Mouse (Mus musculus) limb, embryonic 15.5 days (tissue): Measurements from ENCODE around the gene Olfr1364. TPM values are rescaled to one million over a fixed set of nuclear protein-coding genes. Genes with fewer than 3 reads are reported as not detected.
A peak's percentile ranks its signal among the peaks of the same experiment; 100 is the strongest.

Source experiments
- ATAC-seq: fragments of 200-750 bp; cut with Nextera tagmentation; 2 replicates; pipeline ENCODE4 v1.8.0; 2017; ENCODE audit warnings: low read depth, moderate TSS enrichment; ENCODE audit not compliant: insufficient number of reproducible peaks, low FRiP score, low TSS enrichment
- H3K27ac ChIP-seq: fragments of 300-500 bp; sonication (generic); 2 replicates; pipeline ENCODE4 v1.5.1; 2015; ENCODE audit warnings: moderate library complexity, mild to moderate bottlenecking, inconsistent platforms
- H3K27me3 ChIP-seq: fragments of 300-500 bp; sonication (generic); 2 replicates; pipeline ENCODE4 v1.6.1; 2015; ENCODE audit warnings: inconsistent platforms
- H3K36me3 ChIP-seq: fragments of 300-500 bp; sonication (generic); 2 replicates; pipeline ENCODE4 v1.6.1; 2015; ENCODE audit warnings: inconsistent platforms
- H3K4me1 ChIP-seq: fragments of 300-500 bp; sonication (generic); 2 replicates; pipeline ENCODE4 v1.6.1; 2015; ENCODE audit warnings: inconsistent platforms
- H3K4me2 ChIP-seq: fragments of 300-500 bp; sonication (generic); 2 replicates; pipeline ENCODE4 v1.6.1; 2015; ENCODE audit warnings: mild to moderate bottlenecking, inconsistent platforms
- H3K4me3 ChIP-seq: fragments of 300-500 bp; sonication (generic); 2 replicates; pipeline ENCODE4 v1.5.1; 2015; ENCODE audit warnings: mild to moderate bottlenecking, inconsistent platforms
- H3K9ac ChIP-seq: fragments of 300-500 bp; sonication (generic); 2 replicates; pipeline ENCODE4 v1.6.1; 2015; ENCODE audit warnings: inconsistent platforms
- H3K9me3 ChIP-seq: fragments of 300-500 bp; sonication (generic); 2 replicates; pipeline ENCODE4 v1.6.1; 2016; ENCODE audit warnings: inconsistent platforms
- WGBS: fragments of 180-500 bp; shearing (Covaris S2); methylation state at CpG from one replicate; pipeline ENCODE4 v1.1.7; 2015; 5-methylcytosine and 5-hydroxymethylcytosine counted together
- polyA plus RNA-seq: library from polyadenylated mRNA; unstranded; fragments of >200 nt; fragmentation: Nextera tagmentation; extraction: Ambion mirVana; gene quantifications from 2 replicates; pipeline ENCODE4 v1.2.1, GENCODE M21; 2015

Gene Olfr1364
- polyA plus RNA-seq = not detected in 2 replicates

- Histone ChIP-seq H3K4me2 (no peak within 1 kb of the TSS), H3K9me3 (no peaks in the 10 kb centered on the region), H3K4me3 (no peak within 1 kb of the TSS), H3K27me3 (no peaks in the 10 kb centered on the region), H3K36me3 (no peaks in the 10 kb centered on the region), H3K9ac (no peak within 1 kb of the TSS), H3K27ac (no peak within 1 kb of the TSS), H3K4me1 (no peaks in the 10 kb centered on the region)
- no peak for ATAC-seq
- 83% methylated on average over 2 of the region's 2 CpGs for WGBS
Measured at GRCm38 (mm10) chr13:21581659-21582058, at the start of gene Olfr1364. Gene Olfr1364 (minus strand): TSS chr13:21581759.

GRCm38 (mm10) chr13:21613922-21614321 is 32.4 kb upstream of the Olfr1364 start, which contains the start of gene Olfr1362:
Gene Olfr1362 (minus strand): TSS chr13:21614022.
- no peak for ATAC-seq
- no peak within 1 kb of the TSS for H3K4me2 ChIP-seq
- H3K36me3 ChIP-seq = no peaks in the 10 kb centered on the region
- no peak within 1 kb of the TSS for H3K4me3 ChIP-seq
- no peaks in the 10 kb centered on the region for H3K27me3 ChIP-seq
- no peaks in the 10 kb centered on the region for H3K9me3 ChIP-seq
- no peaks in the 10 kb centered on the region for H3K4me1 ChIP-seq
- H3K9ac ChIP-seq = no peak within 1 kb of the TSS
- H3K27ac ChIP-seq = no peak within 1 kb of the TSS

GRCm38 (mm10) chr13:21591618-21592017 is 10.1 kb upstream of the Olfr1364 start:
- no peak for ATAC-seq
- no peaks in the 10 kb centered on the region for H3K27me3 ChIP-seq
- no peak overlapping the region for H3K4me2 ChIP-seq
- no peaks in the 10 kb centered on the region for H3K4me1 ChIP-seq
- H3K4me3 ChIP-seq = no peak overlapping the region
- 47% methylated on average over 2 of the region's 2 CpGs for WGBS
- H3K27ac ChIP-seq = no peak overlapping the region
- H3K36me3 ChIP-seq = no peaks in the 10 kb centered on the region
- H3K9me3 ChIP-seq = no peaks in the 10 kb centered on the region
- H3K9ac ChIP-seq = no peak overlapping the region

- 73% methylated on average over 1 of the region's 1 CpGs for WGBS
- no peak within 1 kb of the TSS for H3K4me3 ChIP-seq
- no peaks in the 10 kb centered on the region for H3K4me1 ChIP-seq
- no peaks in the 10 kb centered on the region for H3K9me3 ChIP-seq
- H3K4me2 ChIP-seq = no peak within 1 kb of the TSS
- H3K9ac ChIP-seq = no peak within 1 kb of the TSS
- H3K36me3 ChIP-seq = no peaks in the 10 kb centered on the region
- no peak within 1 kb of the TSS for H3K27ac ChIP-seq
- ATAC-seq = no peak
- H3K27me3 ChIP-seq = no peaks in the 10 kb centered on the region
Measured at GRCm38 (mm10) chr13:21559793-21560192, 21.8 kb downstream of the Olfr1364 start, which contains the start of gene Olfr1535. Gene Olfr1535 (minus strand): TSS chr13:21559893.

- no peak overlapping the region for H3K27ac ChIP-seq
- no peak overlapping the region for H3K4me2 ChIP-seq
- no peaks in the 10 kb centered on the region for H3K4me1 ChIP-seq
- H3K4me3 ChIP-seq = no peak overlapping the region
- no peaks in the 10 kb centered on the region for H3K27me3 ChIP-seq
- WGBS = 55% methylated on average over 3 of the region's 3 CpGs
- H3K36me3 ChIP-seq = no peaks in the 10 kb centered on the region
- no peak for ATAC-seq
- no peaks in the 10 kb centered on the region for H3K9me3 ChIP-seq
- no peak overlapping the region for H3K9ac ChIP-seq
Measured at GRCm38 (mm10) chr13:21550416-21551110, 31.0 kb downstream of the Olfr1364 start.

GRCm38 (mm10) chr13:21549487-21549886 is 32.1 kb downstream of the Olfr1364 start:
- H3K4me1 ChIP-seq = no peaks in the 10 kb centered on the region
- H3K9me3 ChIP-seq = no peaks in the 10 kb centered on the region
- H3K4me2 ChIP-seq = no peak overlapping the region
- H3K4me3 ChIP-seq = no peak overlapping the region
- no peaks in the 10 kb centered on the region for H3K27me3 ChIP-seq
- ATAC-seq = no peak
- no peak overlapping the region for H3K27ac ChIP-seq
- no peaks in the 10 kb centered on the region for H3K36me3 ChIP-seq
- H3K9ac ChIP-seq = no peak overlapping the region
- WGBS = 83% methylated on average over 3 of the region's 3 CpGs

- no peak for ATAC-seq
- 63% methylated on average over 1 of the region's 1 CpGs for WGBS
Measured at GRCm38 (mm10) chr13:21542708-21543107, 38.9 kb downstream of the Olfr1364 start, which contains the start of gene Olfr1366. Gene Olfr1366 (minus strand): TSS chr13:21542808.

GRCm38 (mm10) chr13:21530781-21531201 is 50.8 kb downstream of the Olfr1364 start, which contains the start of gene Zkscan8:
Gene Zkscan8 (minus strand): TSS chr13:21531120.
- peak within 1 kb of the TSS; percentile 63 for H3K4me2 ChIP-seq
- peak within 1 kb of the TSS; percentile 96 for H3K27ac ChIP-seq
- H3K4me3 ChIP-seq = peak within 1 kb of the TSS; percentile 88
- ATAC-seq = peak; percentile 93
- WGBS = under 1% methylated on average over 39 of the region's 39 CpGs
- no peaks in the 10 kb centered on the region for H3K27me3 ChIP-seq
- H3K9ac ChIP-seq = peak within 1 kb of the TSS; percentile 99
- no peaks in the 10 kb centered on the region for H3K9me3 ChIP-seq
- H3K4me1 ChIP-seq = no peaks in the 10 kb centered on the region
- peaks cover 9% of the 10 kb centered on the region for H3K36me3 ChIP-seq

More at GRCm38 (mm10) chr13:21542708-21543107, 38.9 kb downstream of the Olfr1364 start, which contains the start of gene Olfr1366:
- Histone ChIP-seq H3K4me1 (no peaks in the 10 kb centered on the region), H3K4me3 (no peak within 1 kb of the TSS), H3K36me3 (no peaks in the 10 kb centered on the region), H3K27ac (no peak within 1 kb of the TSS), H3K27me3 (no peaks in the 10 kb centered on the region), H3K9ac (no peak within 1 kb of the TSS), H3K4me2 (no peak within 1 kb of the TSS), H3K9me3 (no peaks in the 10 kb centered on the region)

GRCm38 (mm10) chr13:21530136-21530535 is 51.4 kb downstream of the Olfr1364 start:
- peaks cover 13% of the 10 kb centered on the region for H3K36me3 ChIP-seq
- H3K27me3 ChIP-seq = no peaks in the 10 kb centered on the region
- peak overlapping the region; percentile 40 for H3K4me2 ChIP-seq
- ATAC-seq = no peak
- H3K9me3 ChIP-seq = no peaks in the 10 kb centered on the region
- 42% methylated on average over 7 of the region's 7 CpGs for WGBS
- H3K4me3 ChIP-seq = peak overlapping the region; percentile 88
- no peak overlapping the region for H3K9ac ChIP-seq
- no peak overlapping the region for H3K27ac ChIP-seq
- no peaks in the 10 kb centered on the region for H3K4me1 ChIP-seq

Other genes starting within 250 kb of the Olfr1364 start
- gene Olfr1367, start 234.8 kb downstream of the Olfr1364 start, polyA plus RNA-seq = not detected in 2 replicates
- 9.2 and 10.2 TPM in 2 replicates for gene Zscan12, start 218.9 kb downstream of the Olfr1364 start, polyA plus RNA-seq
- 84.1 and 85.7 TPM in 2 replicates for gene Zkscan3, start 179.0 kb downstream of the Olfr1364 start, polyA plus RNA-seq
- gene Pgbd1, start 140.7 kb downstream of the Olfr1364 start, polyA plus RNA-seq = 2.4 and 2.5 TPM in 2 replicates
- gene Zscan26, start 128.0 kb downstream of the Olfr1364 start, polyA plus RNA-seq = 26.1 and 26.3 TPM in 2 replicates
- 2.2 and 2.3 TPM in 2 replicates for gene Nkapl, start 113.2 kb downstream of the Olfr1364 start, polyA plus RNA-seq
- 3.4 and 4.1 TPM in 2 replicates for gene Zkscan4, start 102.9 kb downstream of the Olfr1364 start, polyA plus RNA-seq
- gene Gm10065, start 102.3 kb downstream of the Olfr1364 start, polyA plus RNA-seq = not detected in 2 replicates
- 0.19 and 0.41 TPM in 2 replicates for gene AK157302, start 86.5 kb downstream of the Olfr1364 start, polyA plus RNA-seq
- gene Gm11273, start 80.3 kb downstream of the Olfr1364 start, polyA plus RNA-seq = 5.2 and 7.3 TPM in 2 replicates
- gene Zkscan8, start 50.6 kb downstream of the Olfr1364 start, polyA plus RNA-seq = 6.1 TPM in 2 replicates
- gene Olfr1366, start 39.0 kb downstream of the Olfr1364 start, polyA plus RNA-seq = 0.17 and 0.18 TPM in 2 replicates
- not detected in 2 replicates for gene Olfr1535, start 21.9 kb downstream of the Olfr1364 start, polyA plus RNA-seq
- gene Olfr1362, start 32.3 kb upstream of the Olfr1364 start, polyA plus RNA-seq = not detected in 2 replicates
- gene Olfr11, start 60.8 kb upstream of the Olfr1364 start, polyA plus RNA-seq = not detected in 2 replicates
- not detected in 2 replicates for gene Olfr1361, start 81.6 kb upstream of the Olfr1364 start, polyA plus RNA-seq
- gene Olfr1360, start 95.6 kb upstream of the Olfr1364 start, polyA plus RNA-seq = not detected in 2 replicates
- gene Olfr1359, start 116.4 kb upstream of the Olfr1364 start, polyA plus RNA-seq = not detected in 2 replicates
- gene Hist1h2bl, start 134.4 kb upstream of the Olfr1364 start, polyA plus RNA-seq = 0.96 and 1.2 TPM in 2 replicates
- gene Hist1h2ai, start 134.7 kb upstream of the Olfr1364 start, polyA plus RNA-seq = 17.1 and 23.9 TPM in 2 replicates
- gene Hist1h3h, start 135.9 kb upstream of the Olfr1364 start, polyA plus RNA-seq = 3.5 and 7.6 TPM in 2 replicates
- gene Hist1h2bm, start 140.3 kb upstream of the Olfr1364 start, polyA plus RNA-seq = 2.5 and 4.5 TPM in 2 replicates
- 1.1 and 1.2 TPM in 2 replicates for gene Hist1h4j, start 153.3 kb upstream of the Olfr1364 start, polyA plus RNA-seq
- gene Hist1h4k, start 168.7 kb upstream of the Olfr1364 start, polyA plus RNA-seq = 4.1 TPM in 1 of 2 replicates, not detected in the other
- 11.6 and 26.1 TPM in 2 replicates for gene Hist1h2ak, start 172.1 kb upstream of the Olfr1364 start, polyA plus RNA-seq
- 4.2 TPM in 1 of 2 replicates, not detected in the other for gene Hist1h2bn, start 172.4 kb upstream of the Olfr1364 start, polyA plus RNA-seq
- gene Hist1h1b, start 198.9 kb upstream of the Olfr1364 start, polyA plus RNA-seq = 21.1 and 23.5 TPM in 2 replicates
- gene Hist1h3i, start 201.6 kb upstream of the Olfr1364 start, polyA plus RNA-seq = 81.7 and 109 TPM in 2 replicates
- 3.5 and 4.6 TPM in 2 replicates for gene Hist1h2an, start 205.5 kb upstream of the Olfr1364 start, polyA plus RNA-seq
- 1.00 TPM in 1 of 2 replicates, not detected in the other for gene Hist1h2bp, start 205.7 kb upstream of the Olfr1364 start, polyA plus RNA-seq
- 11.7 and 18.0 TPM in 2 replicates for gene Hist1h2bq, start 228.4 kb upstream of the Olfr1364 start, polyA plus RNA-seq
- 1.9 TPM in 1 of 2 replicates, not detected in the other for gene Hist1h2ao, start 228.7 kb upstream of the Olfr1364 start, polyA plus RNA-seq
- gene Hist1h4m, start 230.0 kb upstream of the Olfr1364 start, polyA plus RNA-seq = not detected in 2 replicates